In genomic region chr19:5490898-5491708, GRCm38 (mm10) we compare ENCODE assay signal across 8 mouse cellular contexts. TPM values are rescaled to one million over a fixed set of nuclear protein-coding genes. Genes with fewer than 3 reads are reported as not detected.
DNase-seq lines count a peak whose midpoint lies in the region; ATAC-seq lines count a peak whose summit lies in the region.

No protein-coding gene starts in this region.

- no peaks in the 10 kb centered on the region for H3K27me3 ChIP-seq in megakaryocyte, embryonic 14.5 days (replicated peaks)

- no peaks in the 10 kb centered on the region for H3K9me3 ChIP-seq in megakaryocyte, embryonic 14.5 days

- DNase-seq in R1 (ENCODE audit: low read depth, low spot score) = peak; percentile 92
- peak; percentile 76 to 77 for DNase-seq in gastrocnemius, adult 8-10 months (ENCODE audit: low spot score in 2 of 2)
- DNase-seq in induced T-regulatory cell, adult 2 months (ENCODE audit: low read depth) = peak; percentile 96
- peak; percentile 70 to 80 for DNase-seq in left cerebral cortex, adult 8-10 months (ENCODE audit: low spot score in 2 of 2)
- peak; percentile 85 to 90 for DNase-seq in right cerebral cortex, postnatal 10 days (ENCODE audit: low spot score in 2 of 2)
- DNase-seq in urinary bladder, postnatal 36 days (ENCODE audit: low spot score in 2 of 2) = peak; percentile 79 to 85

- ATAC-seq in common myeloid progenitor, adult 5-6 weeks (replicated peaks; ENCODE audit: low read depth, poor library complexity, severe bottlenecking) = peak; percentile 34

- peaks cover 51% of the 10 kb centered on the region for H3K36me3 ChIP-seq in megakaryocyte, embryonic 14.5 days (replicated peaks; ENCODE audit: low read length)

- peak overlapping the region; percentile 97 for H3K4me3 ChIP-seq in megakaryocyte, embryonic 14.5 days (replicated peaks)

- peaks cover 62% of the 10 kb centered on the region for H3K4me1 ChIP-seq in megakaryocyte, embryonic 14.5 days

RNA-seq across cellular contexts. Expression of gene Cfl1, which starts 0.8 kb away (rescaled TPM):
- total RNA-seq in common myeloid progenitor, adult 5-6 weeks (2017) = 940 and 946 TPM in 2 replicates
- total RNA-seq in gastrocnemius, adult 8-10 months (2022) = 10 to 100 TPM; 44.8 to 57.2 (median 51.2) TPM
- total RNA-seq in left cerebral cortex, adult 8-10 months (2022) = 1,000 to 10,000 TPM; 1,338 to 1,440 (median 1,412) TPM
- 2,588 and 4,768 TPM in 2 replicates for polyA plus RNA-seq in megakaryocyte, embryonic 14.5 days (2012; ENCODE audit: insufficient read depth, low replicate concordance)

RNA-seq across cellular contexts. Expression of gene Mus81, which starts 2.9 kb away (rescaled TPM):
- total RNA-seq in common myeloid progenitor, adult 5-6 weeks (2017) = 20.7 and 26.9 TPM in 2 replicates
- 10 to 100 TPM; 18.5 to 22.8 (median 21.2) TPM for total RNA-seq in gastrocnemius, adult 8-10 months (2022)
- 10 to 100 TPM; 29.7 to 36.3 (median 35.4) TPM for total RNA-seq in left cerebral cortex, adult 8-10 months (2022)
- 40.1 and 41.1 TPM in 2 replicates for polyA plus RNA-seq in megakaryocyte, embryonic 14.5 days (2012; ENCODE audit: insufficient read depth, low replicate concordance)

RNA-seq across cellular contexts. Expression of gene 1700020D05Rik, which starts 12.5 kb away (rescaled TPM):
- not detected in 2 replicates for total RNA-seq in common myeloid progenitor, adult 5-6 weeks (2017)
- total RNA-seq in gastrocnemius, adult 8-10 months (2022) = under 1 TPM in 3 of 4 experiments, not detected in 1; 0.31 to 0.67 (median 0.47) TPM
- total RNA-seq in left cerebral cortex, adult 8-10 months (2022) = 1 to 10 TPM; 6.6 to 8.6 (median 7.1) TPM
- polyA plus RNA-seq in megakaryocyte, embryonic 14.5 days (2012; ENCODE audit: insufficient read depth, low replicate concordance) = not detected in 2 replicates

RNA-seq across cellular contexts. Expression of gene Efemp2, which starts 17.3 kb away (rescaled TPM):
- total RNA-seq in common myeloid progenitor, adult 5-6 weeks (2017) = 0.09 TPM in 1 of 2 replicates, not detected in the other
- total RNA-seq in gastrocnemius, adult 8-10 months (2022) = 1 to 10 TPM; 3.2 to 6.1 (median 3.8) TPM
- total RNA-seq in left cerebral cortex, adult 8-10 months (2022) = 10 to 100 TPM; 16.0 to 21.9 (median 18.7) TPM
- polyA plus RNA-seq in megakaryocyte, embryonic 14.5 days (2012; ENCODE audit: insufficient read depth, low replicate concordance) = 2.0 TPM in 1 of 2 replicates, not detected in the other

RNA-seq across cellular contexts. Expression of gene Snx32, which starts 19.2 kb away (rescaled TPM):
- total RNA-seq in common myeloid progenitor, adult 5-6 weeks (2017) = 1.3 and 2.9 TPM in 2 replicates
- total RNA-seq in gastrocnemius, adult 8-10 months (2022) = 1 to 10 TPM; 5.3 to 6.4 (median 5.9) TPM
- total RNA-seq in left cerebral cortex, adult 8-10 months (2022) = 10 to 100 TPM; 82.4 to 93.9 (median 89.3) TPM
- polyA plus RNA-seq in megakaryocyte, embryonic 14.5 days (2012; ENCODE audit: insufficient read depth, low replicate concordance) = 3.6 and 4.0 TPM in 2 replicates

Comparison
In these comparisons a context has a peak if more than half of its experiments do, and no peak if none do; other contexts are left out.
1. Peak in every context shown above with its lines: DNase-seq, ATAC-seq and H3K4me3 ChIP-seq.
2. RNA of gene Cfl1, which starts 0.8 kb away (total RNA-seq): 1,338 to 1,440 TPM in left cerebral cortex, adult 8-10 months and 940 to 946 TPM in common myeloid progenitor, adult 5-6 weeks; 44.8 to 57.2 TPM in gastrocnemius, adult 8-10 months; every median in the first group is over 10 times any median in the second.